Mouse (Mus musculus): Measurements from ENCODE around the gene Rcc1l. TPM values are rescaled to one million over a fixed set of nuclear protein-coding genes. Genes with fewer than 3 reads are reported as not detected.
A peak's percentile ranks its signal among the peaks of the same experiment; 100 is the strongest.

Rcc1l gene
- total RNA-seq, 2 experiments from 2014 or later: 2.1 to 2.9 TPM

- ATAC-seq (ENCODE audit: poor library complexity, severe bottlenecking): peak; percentile 53
Observed at GRCm38 (mm10) chr5:134173206-134173605, 3.4 kb downstream of the Rcc1l start.

- no peak for ATAC-seq (ENCODE audit: poor library complexity, severe bottlenecking)
Observed at GRCm38 (mm10) chr5:134170167-134170566, 6.4 kb downstream of the Rcc1l start.

- no peak for ATAC-seq (ENCODE audit: poor library complexity, severe bottlenecking)
Observed at GRCm38 (mm10) chr5:134169231-134169630, 7.3 kb downstream of the Rcc1l start.

- ATAC-seq (ENCODE audit: poor library complexity, severe bottlenecking): no peak
Observed at GRCm38 (mm10) chr5:134168033-134168432, 8.5 kb downstream of the Rcc1l start.

GRCm38 (mm10) chr5:134166642-134167041 lies 9.9 kb downstream of the Rcc1l start:
- ATAC-seq (ENCODE audit: poor library complexity, severe bottlenecking): no peak

GRCm38 (mm10) chr5:134164688-134165087 lies 11.9 kb downstream of the Rcc1l start:
- no peak for ATAC-seq (ENCODE audit: poor library complexity, severe bottlenecking)

- ATAC-seq (ENCODE audit: poor library complexity, severe bottlenecking): no peak
Observed at GRCm38 (mm10) chr5:134155916-134156466, 20.6 kb downstream of the Rcc1l start.

- no peak for ATAC-seq (ENCODE audit: poor library complexity, severe bottlenecking)
Observed at GRCm38 (mm10) chr5:134151895-134152294, 24.7 kb downstream of the Rcc1l start.

- no peak for ATAC-seq (ENCODE audit: poor library complexity, severe bottlenecking)
Observed at GRCm38 (mm10) chr5:134148153-134148552, 28.4 kb downstream of the Rcc1l start.

GRCm38 (mm10) chr5:134147194-134147753 lies 29.3 kb downstream of the Rcc1l start:
- no peak for ATAC-seq (ENCODE audit: poor library complexity, severe bottlenecking)

- ATAC-seq (ENCODE audit: poor library complexity, severe bottlenecking): no peak
Observed at GRCm38 (mm10) chr5:134144986-134145385, 31.6 kb downstream of the Rcc1l start.

GRCm38 (mm10) chr5:134142381-134142780 lies 34.2 kb downstream of the Rcc1l start:
- ATAC-seq (ENCODE audit: poor library complexity, severe bottlenecking): no peak

- ATAC-seq (ENCODE audit: poor library complexity, severe bottlenecking): no peak
Observed at GRCm38 (mm10) chr5:134141236-134141635, 35.3 kb downstream of the Rcc1l start.

GRCm38 (mm10) chr5:134139429-134139828 lies 37.1 kb downstream of the Rcc1l start:
- no peak for ATAC-seq (ENCODE audit: poor library complexity, severe bottlenecking)

GRCm38 (mm10) chr5:134137933-134138332 lies 38.6 kb downstream of the Rcc1l start:
- no peak for ATAC-seq (ENCODE audit: poor library complexity, severe bottlenecking)

GRCm38 (mm10) chr5:134136022-134136421 lies 40.6 kb downstream of the Rcc1l start:
- ATAC-seq (ENCODE audit: poor library complexity, severe bottlenecking): no peak

- no peak for ATAC-seq (ENCODE audit: poor library complexity, severe bottlenecking)
Observed at GRCm38 (mm10) chr5:134131586-134131985, 45.0 kb downstream of the Rcc1l start.

- ATAC-seq (ENCODE audit: poor library complexity, severe bottlenecking): no peak
Observed at GRCm38 (mm10) chr5:134126232-134126631, 50.3 kb downstream of the Rcc1l start.

GRCm38 (mm10) chr5:134123846-134124245 lies 52.7 kb downstream of the Rcc1l start:
- ATAC-seq (ENCODE audit: poor library complexity, severe bottlenecking): no peak

- ATAC-seq (ENCODE audit: poor library complexity, severe bottlenecking): no peak
Observed at GRCm38 (mm10) chr5:134121893-134122259, 54.7 kb downstream of the Rcc1l start.

GRCm38 (mm10) chr5:134121138-134121892 lies 55.3 kb downstream of the Rcc1l start:
- ATAC-seq (ENCODE audit: poor library complexity, severe bottlenecking): no peak

GRCm38 (mm10) chr5:134120135-134120534 lies 56.4 kb downstream of the Rcc1l start:
- ATAC-seq (ENCODE audit: poor library complexity, severe bottlenecking): no peak

All from megakaryocyte, adult 5-6 weeks (primary cell).